Mouse (Mus musculus): ENCODE results near the gene Crmp1. TPM values are rescaled to one million over a fixed set of nuclear protein-coding genes. Genes with fewer than 3 reads are reported as not detected.

Gene Crmp1
- polyA plus RNA-seq, 1 experiment from 2014 or later: 790 TPM

- peak overlapping the region; percentile 44 for H3K27ac ChIP-seq (replicated peaks)
- peaks cover 30% of the 10 kb centered on the region for H3K27me3 ChIP-seq
- no peaks in the 10 kb centered on the region for H3K9me3 ChIP-seq
- no peak for ATAC-seq (replicated peaks)
- H3K9ac ChIP-seq (replicated peaks): peak overlapping the region; percentile 93
- H3K36me3 ChIP-seq: no peaks in the 10 kb centered on the region
- peak overlapping the region; percentile 78 for H3K4me3 ChIP-seq
- H3K4me1 ChIP-seq: peaks cover 48% of the 10 kb centered on the region
- H3K4me2 ChIP-seq (replicated peaks): peak overlapping the region; percentile 61
- 10% methylated on average over 44 of the region's 44 CpGs for WGBS
These were observed 824 bp downstream of the Crmp1 start for GRCm38 (mm10) chr5:37242360-37243168.

GRCm38 (mm10) chr5:37243169-37243886 lies 1.6 kb downstream of the Crmp1 start:
- no peak for ATAC-seq (replicated peaks)
- 1% methylated on average over 19 of the region's 19 CpGs for WGBS
- peaks cover 56% of the 10 kb centered on the region for H3K4me1 ChIP-seq

GRCm38 (mm10) chr5:37244161-37244560 lies 2.4 kb downstream of the Crmp1 start:
- Histone ChIP-seq H3K4me1 (peaks cover 64% of the 10 kb centered on the region), H3K9me3 (no peaks in the 10 kb centered on the region), H3K4me3 (peak overlapping the region; percentile 78), H3K36me3 (no peaks in the 10 kb centered on the region), H3K4me2 (replicated peaks) (peak overlapping the region; percentile 61), H3K27ac (replicated peaks) (peak overlapping the region; percentile 94), H3K9ac (replicated peaks) (peak overlapping the region; percentile 93), H3K27me3 (peaks cover 30% of the 10 kb centered on the region)
- ATAC-seq (replicated peaks): peak; percentile 11; the same call in 1 of the 2 replicates
- 3% methylated on average over 13 of the region's 13 CpGs for WGBS

More at GRCm38 (mm10) chr5:37243169-37243886, 1.6 kb downstream of the Crmp1 start:
- Histone ChIP-seq H3K9ac (replicated peaks) (peak overlapping the region; percentile 93), H3K4me3 (peak overlapping the region; percentile 78), H3K4me2 (replicated peaks) (peak overlapping the region; percentile 61), H3K27me3 (peaks cover 30% of the 10 kb centered on the region), H3K36me3 (no peaks in the 10 kb centered on the region), H3K27ac (replicated peaks) (peak overlapping the region; percentile 94), H3K9me3 (no peaks in the 10 kb centered on the region)

- peak overlapping the region; percentile 93 for H3K9ac ChIP-seq (replicated peaks)
- no peak for ATAC-seq (replicated peaks)
- H3K27ac ChIP-seq (replicated peaks): peak overlapping the region; percentile 94
- peak overlapping the region; percentile 61 for H3K4me2 ChIP-seq (replicated peaks)
- peak overlapping the region; percentile 78 for H3K4me3 ChIP-seq
- peaks cover 25% of the 10 kb centered on the region for H3K27me3 ChIP-seq
- H3K36me3 ChIP-seq: no peaks in the 10 kb centered on the region
- H3K4me1 ChIP-seq: peaks cover 70% of the 10 kb centered on the region
- WGBS: 40% methylated on average over 9 of the region's 9 CpGs
- H3K9me3 ChIP-seq: no peaks in the 10 kb centered on the region
These were observed 3.0 kb downstream of the Crmp1 start for GRCm38 (mm10) chr5:37244666-37245242.

- peaks cover 77% of the 10 kb centered on the region for H3K4me1 ChIP-seq
- WGBS: under 1% methylated on average over 41 of the region's 42 CpGs
- peaks cover 16% of the 10 kb centered on the region for H3K27me3 ChIP-seq
- peak; percentile 74 for ATAC-seq (replicated peaks)
- peak overlapping the region; percentile 78 for H3K4me3 ChIP-seq
- H3K4me2 ChIP-seq (replicated peaks): peak overlapping the region; percentile 61
- H3K9me3 ChIP-seq: no peaks in the 10 kb centered on the region
- H3K27ac ChIP-seq (replicated peaks): peak overlapping the region; percentile 94
- peak overlapping the region; percentile 93 for H3K9ac ChIP-seq (replicated peaks)
- no peaks in the 10 kb centered on the region for H3K36me3 ChIP-seq
These were observed 3.9 kb downstream of the Crmp1 start for GRCm38 (mm10) chr5:37245651-37246050.

- H3K9ac ChIP-seq (replicated peaks): peak overlapping the region; percentile 93
- H3K27ac ChIP-seq (replicated peaks): peak overlapping the region; percentile 94
- H3K4me3 ChIP-seq: peak overlapping the region; percentile 78
- WGBS: under 1% methylated on average over 37 of the region's 37 CpGs
- H3K27me3 ChIP-seq: peaks cover 14% of the 10 kb centered on the region; the same call in 1 of the 2 replicates
- peak overlapping the region; percentile 61 for H3K4me2 ChIP-seq (replicated peaks)
- no peaks in the 10 kb centered on the region for H3K9me3 ChIP-seq
- peaks cover 78% of the 10 kb centered on the region for H3K4me1 ChIP-seq
- no peaks in the 10 kb centered on the region for H3K36me3 ChIP-seq
- ATAC-seq (replicated peaks): peak; percentile 57
These were observed 4.6 kb downstream of the Crmp1 start for GRCm38 (mm10) chr5:37246138-37246910.

- H3K4me1 ChIP-seq: peaks cover 81% of the 10 kb centered on the region
- WGBS: 47% methylated on average over 4 of the region's 4 CpGs
These were observed 5.7 kb downstream of the Crmp1 start for GRCm38 (mm10) chr5:37247456-37247855.

GRCm38 (mm10) chr5:37248870-37249269 lies 7.1 kb downstream of the Crmp1 start:
- no peak for ATAC-seq (replicated peaks)
- H3K36me3 ChIP-seq: no peaks in the 10 kb centered on the region
- 76% methylated on average over 3 of the region's 3 CpGs for whole genome bisulfite sequencing
- peak overlapping the region; percentile 61 for H3K4me2 ChIP-seq (replicated peaks)
- no peaks in the 10 kb centered on the region for H3K27me3 ChIP-seq
- peak overlapping the region; percentile 78 for H3K4me3 ChIP-seq
- no peaks in the 10 kb centered on the region for H3K9me3 ChIP-seq
- H3K4me1 ChIP-seq: peaks cover 73% of the 10 kb centered on the region
- 0 out of 2 replicates have a peak overlapping the region, but pooled peaks have one; percentile 6 for H3K9ac ChIP-seq (replicated peaks)
- H3K27ac ChIP-seq (replicated peaks): 0 out of 2 replicates have a peak overlapping the region, but pooled peaks have one; percentile 11

More at GRCm38 (mm10) chr5:37247456-37247855, 5.7 kb downstream of the Crmp1 start:
- Histone ChIP-seq H3K36me3 (no peaks in the 10 kb centered on the region), H3K27me3 (peaks cover 11% of the 10 kb centered on the region; the same call in 1 of the 2 replicates), H3K27ac (replicated peaks) (peak overlapping the region; percentile 94), H3K9me3 (no peaks in the 10 kb centered on the region), H3K9ac (replicated peaks) (peak overlapping the region; percentile 49), H3K4me2 (replicated peaks) (peak overlapping the region; percentile 61), H3K4me3 (peak overlapping the region; percentile 78)
- no peak for ATAC-seq (replicated peaks)

- ATAC-seq (replicated peaks): no peak
- Histone ChIP-seq H3K36me3 (no peaks in the 10 kb centered on the region), H3K4me1 (peaks cover 81% of the 10 kb centered on the region), H3K4me3 (no peak overlapping the region), H3K4me2 (replicated peaks) (no peak overlapping the region; the same call in 1 of the 2 replicates), H3K27ac (replicated peaks) (no peak overlapping the region), H3K9me3 (no peaks in the 10 kb centered on the region), H3K9ac (replicated peaks) (no peak overlapping the region), H3K27me3 (no peaks in the 10 kb centered on the region)
- 78% methylated on average over 3 of the region's 3 CpGs for WGBS
These were observed 9.9 kb downstream of the Crmp1 start for GRCm38 (mm10) chr5:37251596-37251995.

GRCm38 (mm10) chr5:37252101-37252804 lies 10.5 kb downstream of the Crmp1 start:
- Histone ChIP-seq H3K27ac (replicated peaks) (no peak overlapping the region), H3K36me3 (no peaks in the 10 kb centered on the region), H3K4me3 (no peak overlapping the region), H3K4me2 (replicated peaks) (no peak overlapping the region), H3K9me3 (no peaks in the 10 kb centered on the region), H3K9ac (replicated peaks) (no peak overlapping the region), H3K27me3 (no peaks in the 10 kb centered on the region), H3K4me1 (peaks cover 87% of the 10 kb centered on the region)
- WGBS: 85% methylated on average over 9 of the region's 9 CpGs
- ATAC-seq (replicated peaks): no peak

- no peak overlapping the region for H3K4me3 ChIP-seq
- no peaks in the 10 kb centered on the region for H3K9me3 ChIP-seq
- no peaks in the 10 kb centered on the region for H3K27me3 ChIP-seq
- H3K9ac ChIP-seq (replicated peaks): no peak overlapping the region
- no peaks in the 10 kb centered on the region for H3K36me3 ChIP-seq
- no peak overlapping the region for H3K27ac ChIP-seq (replicated peaks)
- no peak for ATAC-seq (replicated peaks)
- peaks cover 85% of the 10 kb centered on the region for H3K4me1 ChIP-seq
- 65% methylated on average over 4 of the region's 4 CpGs for WGBS
- H3K4me2 ChIP-seq (replicated peaks): no peak overlapping the region
These were observed 12.8 kb downstream of the Crmp1 start for GRCm38 (mm10) chr5:37254523-37254922.
